Mouse (Mus musculus) heart, postnatal 14 days (tissue): ENCODE measurements around the gene Tfr2. TPM values are rescaled to one million over a fixed set of nuclear protein-coding genes. Genes with fewer than 3 reads are reported as not detected.
"Not testable (repeated sequence)": the region's sequence is repeated elsewhere in the genome, so short reads cannot be mapped to it uniquely, and the experiment has no call there.

ENCODE experiments used
- DNase-seq, 2 experiments: peaks; one replicate each; pipeline ENCODE4 v3.0.0; 2021 to 2022
- intact Hi-C: fragments of 180-260 bp; cut with DNase I; formaldehyde crosslinking; loops from one replicate; pipeline ENCODE4 v1.15.1; 2025
- microRNA-seq, 2 experiments: library from miRNA; unstranded; fragments of <30 nt; microRNA quantifications; one replicate each; pipeline ENCODE4 v1.2.0; 2021 to 2022
- total RNA-seq, 2 experiments: library from RNA; stranded (reverse); gene quantifications; 2 replicates each; pipeline ENCODE4 v1.2.3; 2021

The Tfr2 gene
- total RNA-seq, 2 experiments from 2014 or later: not detected

GRCm38 (mm10) chr5:137611245-137611602, 41.6 kb downstream of the Tfr2 start:
- DNase-seq: peak; percentile 77 to 81
- intact Hi-C loops: no loop called here

- intact Hi-C loops: no loop called here
- no peak for DNase-seq
Observed at GRCm38 (mm10) chr5:137613076-137613475, 43.4 kb downstream of the Tfr2 start.

- intact Hi-C loops: no loop called here
- no peak for DNase-seq
Observed at GRCm38 (mm10) chr5:137613550-137613949, 43.9 kb downstream of the Tfr2 start, which contains the start of gene Pcolce. TSS of gene Pcolce (minus strand) at chr5:137613784.

- intact Hi-C loops, DNase-seq: not testable (repeated sequence)
Observed at GRCm38 (mm10) chr5:137614921-137615320, 45.3 kb downstream of the Tfr2 start.

- DNase-seq: no peak
- intact Hi-C loops: no loop called here
Observed at GRCm38 (mm10) chr5:137615347-137615746, 45.7 kb downstream of the Tfr2 start.

- intact Hi-C loops: no loop called here
- DNase-seq: no peak
Observed at GRCm38 (mm10) chr5:137623937-137624530, 54.4 kb downstream of the Tfr2 start.

- intact Hi-C loops: loop anchor here (2.0 kb wide), 1 partner anchor 25 kb away; no protein-coding TSS in a partner anchor
- DNase-seq: peak in 1 of 2 experiments; percentile 45
Observed at GRCm38 (mm10) chr5:137627991-137628390, 58.4 kb downstream of the Tfr2 start.

GRCm38 (mm10) chr5:137628498-137629305, 59.1 kb downstream of the Tfr2 start, which contains the start of the genes Fbxo24, Lrch4 and Gm20605:
TSS of gene Fbxo24 (minus strand) at chr5:137629002.
TSS of gene Lrch4 (plus strand) at chr5:137629121.
TSS of gene Gm20605 (plus strand) at chr5:137629175.
- peak; percentile 97 for DNase-seq
- intact Hi-C loops: loop anchor here (2.0 kb wide), 1 partner anchor 26 kb away; no protein-coding TSS in a partner anchor

GRCm38 (mm10) chr5:137629306-137629721, 59.7 kb downstream of the Tfr2 start:
- intact Hi-C loops: loop anchor here (2.0 kb wide), 1 partner anchor 27 kb away; no protein-coding TSS in a partner anchor
- DNase-seq: no peak

- no peak for DNase-seq
- intact Hi-C loops: loop anchor here (2.0 to 5.0 kb wide), 3 partner anchors 27 to 113 kb away; partner anchors contain the start of genes Epo, Gigyf1 and Gnb2
Observed at GRCm38 (mm10) chr5:137629906-137630545, 60.4 kb downstream of the Tfr2 start.

- peak; percentile 44 to 48 for DNase-seq
- intact Hi-C loops: loop anchor here (5.0 kb wide), 2 partner anchors 98 to 113 kb away; partner anchors contain the start of genes Epo, Gigyf1 and Gnb2
Observed at GRCm38 (mm10) chr5:137630602-137631001, 61.0 kb downstream of the Tfr2 start.

GRCm38 (mm10) chr5:137631171-137631570, 61.5 kb downstream of the Tfr2 start:
- peak in 1 of 2 experiments; percentile 44 for DNase-seq
- intact Hi-C loops: loop anchor here (5.0 kb wide), 2 partner anchors 99 to 114 kb away; partner anchors contain the start of genes Epo, Gigyf1 and Gnb2

- intact Hi-C loops: loop anchor here (5.0 kb wide), 2 partner anchors 99 to 114 kb away; partner anchors contain the start of genes Epo, Gigyf1 and Gnb2
Observed at GRCm38 (mm10) chr5:137631591-137631990, 62.0 kb downstream of the Tfr2 start.

GRCm38 (mm10) chr5:137633397-137634084, 63.9 kb downstream of the Tfr2 start:
- DNase-seq: no peak
- intact Hi-C loops: loop anchor here (5.0 kb wide), 2 partner anchors 101 to 116 kb away; partner anchors contain the start of genes Epo, Gigyf1 and Gnb2

More at GRCm38 (mm10) chr5:137631591-137631990, 62.0 kb downstream of the Tfr2 start:
- no peak for DNase-seq

Small RNAs within 50 kb of the gene (microRNA-seq; reads per million reads assigned to microRNA genes)
- 0.81 to 1.7 reads per million in 2 experiments for gene Mir6418

Other genes starting within 250 kb of the Tfr2 start
- gene Slc12a9, start 236.2 kb upstream of the Tfr2 start, total RNA-seq: 1 to 10 TPM; 3.8 to 5.4 TPM
- gene Ephb4, start 219.7 kb upstream of the Tfr2 start, total RNA-seq: 10 to 100 TPM; 77.5 to 83.7 TPM
- under 1 TPM; 0.02 TPM for gene Zan, start 92.8 kb upstream of the Tfr2 start, total RNA-seq
- 10 to 100 TPM; 12.5 to 16.9 TPM for gene Pop7, start 67.3 kb upstream of the Tfr2 start, total RNA-seq
- gene Gigyf1, start 51.3 kb upstream of the Tfr2 start, total RNA-seq: 10 to 100 TPM; 28.3 to 33.8 TPM
- not detected for gene Epo, start 36.6 kb upstream of the Tfr2 start, total RNA-seq
- 100 to 1,000 TPM; 322 to 323 TPM for gene Gnb2, start 36.3 kb upstream of the Tfr2 start, total RNA-seq
- not detected for gene Actl6b, start 16.3 kb upstream of the Tfr2 start, total RNA-seq
- 10 to 100 TPM; 22.0 to 22.3 TPM for gene Mospd3, start 31.2 kb downstream of the Tfr2 start, total RNA-seq
- 100 to 1,000 TPM; 101 to 107 TPM for gene Pcolce, start 43.9 kb downstream of the Tfr2 start, total RNA-seq
- gene Fbxo24, start 59.2 kb downstream of the Tfr2 start, total RNA-seq: under 1 TPM; 0.27 to 0.43 TPM
- gene Lrch4, start 59.3 kb downstream of the Tfr2 start, total RNA-seq: 10 to 100 TPM; 22.6 to 23.0 TPM
- gene Gm20605, start 59.3 kb downstream of the Tfr2 start, total RNA-seq: 1 to 10 TPM; 6.6 to 8.5 TPM
- 1 to 10 TPM; 4.2 to 4.4 TPM for gene Sap25, start 71.5 kb downstream of the Tfr2 start, total RNA-seq
- under 1 TPM; 0.15 to 0.57 TPM for gene Irs3, start 75.9 kb downstream of the Tfr2 start, total RNA-seq
- 10 to 100 TPM; 13.0 to 13.9 TPM for gene Agfg2, start 114.9 kb downstream of the Tfr2 start, total RNA-seq
- gene Nyap1, start 171.8 kb downstream of the Tfr2 start, total RNA-seq: 1 to 10 TPM; 1.4 to 1.8 TPM
- gene Tsc22d4, start 175.9 kb downstream of the Tfr2 start, total RNA-seq: 100 to 1,000 TPM; 287 to 312 TPM
- 10 to 100 TPM; 13.9 to 14.0 TPM for gene Ppp1r35, start 209.0 kb downstream of the Tfr2 start, total RNA-seq
- 10 to 100 TPM; 32.7 to 33.0 TPM for gene Mepce, start 217.8 kb downstream of the Tfr2 start, total RNA-seq
- gene Zcwpw1, start 218.0 kb downstream of the Tfr2 start, total RNA-seq: 1 to 10 TPM; 1.1 to 1.3 TPM